Mouse (Mus musculus): ENCODE measurements around the gene Rgma.

GRCm38 (mm10) chr7:73327193-73327592, 48.1 kb upstream of the Rgma start:
- TF ChIP-seq CTCF (IDR thresholded peaks at IDR 0.05; ENCODE audit: extremely low read depth, insufficient read depth, insufficient read length, insufficient replicate concordance) (no peak), POLR2A (IDR thresholded peaks at IDR 0.05; ENCODE audit: low read depth, low read length) (no peak)
